Mouse (Mus musculus): ENCODE measurements around the gene Slc9b2. TPM values are rescaled to one million over a fixed set of nuclear protein-coding genes. Genes with fewer than 3 reads are reported as not detected.

The Slc9b2 gene
- total RNA-seq, 2 experiments from 2014 or later = not detected

Other genes starting within 250 kb of the Slc9b2 start
- gene Cenpe, start 95.2 kb upstream of the Slc9b2 start, total RNA-seq (2021) = under 1 TPM; 0.27 to 0.43 TPM
- gene Bdh2, start 26.5 kb upstream of the Slc9b2 start, total RNA-seq (2021) = 1 to 10 TPM; 2.3 to 3.9 TPM
- gene Slc9b1, start 40.3 kb downstream of the Slc9b2 start, total RNA-seq (2021) = not detected
- gene Cisd2, start 116.2 kb downstream of the Slc9b2 start, total RNA-seq (2021) = 10 to 100 TPM; 25.8 to 30.9 TPM
- 100 to 1,000 TPM; 267 to 296 TPM for gene Ube2d3, start 130.4 kb downstream of the Slc9b2 start, total RNA-seq (2021)
- 1 to 10 TPM; 3.3 to 4.2 TPM for gene Manba, start 177.9 kb downstream of the Slc9b2 start, total RNA-seq (2021)

Data from gastrocnemius, postnatal 36 days (tissue).